Mouse (Mus musculus) limb, embryonic 12.5 days (tissue): Measurements from ENCODE around the gene Urad. TPM values are rescaled to one million over a fixed set of nuclear protein-coding genes. Genes with fewer than 3 reads are reported as not detected.

Source experiments
- ATAC-seq: fragments of 200-750 bp; cut with Nextera tagmentation; 2 replicates; pipeline ENCODE4 v1.8.0; 2017; ENCODE audit warnings: low read depth, moderate TSS enrichment; ENCODE audit not compliant: insufficient number of reproducible peaks, insufficient read depth, low FRiP score, low TSS enrichment
- H3K27ac ChIP-seq: fragments of 300-500 bp; sonication (generic); 2 replicates; pipeline ENCODE4 v1.5.1; 2016; ENCODE audit warnings: mild to moderate bottlenecking, moderate library complexity
- H3K27me3 ChIP-seq: fragments of 300-500 bp; sonication (generic); 2 replicates; pipeline ENCODE4 v1.6.1; 2016; ENCODE audit warnings: mild to moderate bottlenecking, moderate library complexity
- H3K36me3 ChIP-seq: fragments of 300-500 bp; sonication (generic); 2 replicates; pipeline ENCODE4 v1.6.1; 2016; ENCODE audit warnings: mild to moderate bottlenecking, moderate library complexity
- H3K4me1 ChIP-seq: fragments of 300-500 bp; sonication (generic); replicated peaks from 2 replicates; pipeline ENCODE4 v1.6.1; 2016
- H3K4me2 ChIP-seq: fragments of 300-500 bp; sonication (generic); 2 replicates; pipeline ENCODE4 v1.6.1; 2016; ENCODE audit warnings: mild to moderate bottlenecking, moderate library complexity
- H3K4me3 ChIP-seq: fragments of 300-500 bp; sonication (generic); replicated peaks from 2 replicates; pipeline ENCODE4 v1.5.1; 2016; ENCODE audit warnings: mild to moderate bottlenecking
- H3K9ac ChIP-seq: fragments of 300-500 bp; sonication (generic); replicated peaks from 2 replicates; pipeline ENCODE4 v1.6.1; 2016; ENCODE audit warnings: mild to moderate bottlenecking, moderate library complexity
- H3K9me3 ChIP-seq: fragments of 300-500 bp; sonication (generic); 2 replicates; pipeline ENCODE4 v1.6.1; 2016; ENCODE audit warnings: mild to moderate bottlenecking, moderate library complexity
- WGBS: fragments of 180-500 bp; shearing (Covaris S2); methylation state at CpG from one replicate; pipeline ENCODE4 v1.1.7; 2016; 5-methylcytosine and 5-hydroxymethylcytosine counted together
- polyA plus RNA-seq: library from polyadenylated mRNA; unstranded; fragments of >200 nt; fragmentation: Nextera tagmentation; extraction: Ambion mirVana; gene quantifications from 2 replicates; pipeline ENCODE4 v1.2.1, GENCODE M21; 2016

The Urad gene
- polyA plus RNA-seq, 1 experiment from 2014 or later, result not detected

GRCm38 (mm10) chr5:147299255-147300000 is 22.8 kb downstream of the Urad start:
- peaks cover 95% of the 10 kb centered on the region for H3K27me3 ChIP-seq
- no peak overlapping the region for H3K9ac ChIP-seq
- peaks cover 22% of the 10 kb centered on the region for H3K4me1 ChIP-seq
- H3K9me3 ChIP-seq, result no peaks in the 10 kb centered on the region
- no peaks in the 10 kb centered on the region for H3K36me3 ChIP-seq
- H3K4me3 ChIP-seq, result peak overlapping the region; percentile 32
- WGBS, result 1% methylated on average over 41 of the region's 41 CpGs
- H3K4me2 ChIP-seq, result peak overlapping the region; percentile 54
- no peak overlapping the region for H3K27ac ChIP-seq
- ATAC-seq, result peak; percentile 52; the same call in 1 of the 2 replicates

- Histone ChIP-seq H3K27ac (no peak overlapping the region), H3K36me3 (no peaks in the 10 kb centered on the region), H3K4me1 (peaks cover 27% of the 10 kb centered on the region), H3K4me3 (no peak overlapping the region), H3K9me3 (peaks cover 5% of the 10 kb centered on the region; the same call in 1 of the 2 replicates), H3K27me3 (peaks cover 95% of the 10 kb centered on the region), H3K9ac (no peak overlapping the region), H3K4me2 (no peak overlapping the region)
- WGBS, result 66% methylated on average over 5 of the region's 5 CpGs
- no peak for ATAC-seq
Observed at GRCm38 (mm10) chr5:147297249-147297648, 25.0 kb downstream of the Urad start.

- Histone ChIP-seq H3K27me3 (peaks cover 76% of the 10 kb centered on the region), H3K4me3 (no peak overlapping the region), H3K9ac (no peak overlapping the region), H3K4me1 (peaks cover 9% of the 10 kb centered on the region; the same call in 1 of the 2 replicates), H3K4me2 (no peak overlapping the region), H3K9me3 (peaks cover 5% of the 10 kb centered on the region; the same call in 1 of the 2 replicates), H3K36me3 (no peaks in the 10 kb centered on the region), H3K27ac (no peak overlapping the region)
- no peak for ATAC-seq
- WGBS, result 22% methylated on average over 20 of the region's 20 CpGs
Observed at GRCm38 (mm10) chr5:147294121-147294520, 28.1 kb downstream of the Urad start.

- Histone ChIP-seq H3K4me1 (peaks cover 9% of the 10 kb centered on the region; the same call in 1 of the 2 replicates), H3K4me3 (no peak overlapping the region), H3K27ac (no peak overlapping the region), H3K36me3 (no peaks in the 10 kb centered on the region), H3K9me3 (peaks cover 5% of the 10 kb centered on the region; the same call in 1 of the 2 replicates), H3K9ac (no peak overlapping the region), H3K4me2 (no peak overlapping the region), H3K27me3 (peaks cover 69% of the 10 kb centered on the region)
- peak; percentile 80 for ATAC-seq
- WGBS, result 19% methylated on average over 16 of the region's 18 CpGs
Observed at GRCm38 (mm10) chr5:147293127-147293910, 28.9 kb downstream of the Urad start.

GRCm38 (mm10) chr5:147292506-147293120 is 29.6 kb downstream of the Urad start:
- Histone ChIP-seq H3K9ac (no peak overlapping the region), H3K9me3 (peaks cover 5% of the 10 kb centered on the region; the same call in 1 of the 2 replicates), H3K27me3 (peaks cover 63% of the 10 kb centered on the region), H3K4me2 (no peak overlapping the region), H3K27ac (no peak overlapping the region), H3K4me1 (peaks cover 9% of the 10 kb centered on the region; the same call in 1 of the 2 replicates), H3K4me3 (no peak overlapping the region), H3K36me3 (no peaks in the 10 kb centered on the region)
- WGBS, result 32% methylated on average over 13 of the region's 13 CpGs
- ATAC-seq, result no peak

GRCm38 (mm10) chr5:147291764-147292505 is 30.3 kb downstream of the Urad start:
- 34% methylated on average over 16 of the region's 16 CpGs for WGBS
- no peak for ATAC-seq
- Histone ChIP-seq H3K9ac (no peak overlapping the region), H3K27me3 (peaks cover 60% of the 10 kb centered on the region), H3K4me1 (peaks cover 9% of the 10 kb centered on the region; the same call in 1 of the 2 replicates), H3K4me2 (no peak overlapping the region), H3K9me3 (peaks cover 5% of the 10 kb centered on the region; the same call in 1 of the 2 replicates), H3K4me3 (no peak overlapping the region), H3K27ac (no peak overlapping the region), H3K36me3 (no peaks in the 10 kb centered on the region)

- no peaks in the 10 kb centered on the region for H3K36me3 ChIP-seq
- peaks cover 65% of the 10 kb centered on the region for H3K27me3 ChIP-seq
- H3K9me3 ChIP-seq, result no peaks in the 10 kb centered on the region
- no peak overlapping the region for H3K27ac ChIP-seq
- H3K4me3 ChIP-seq, result no peak overlapping the region
- no peaks in the 10 kb centered on the region for H3K4me1 ChIP-seq
- 77% methylated on average over 4 of the region's 4 CpGs for WGBS
- no peak for ATAC-seq
- H3K4me2 ChIP-seq, result no peak overlapping the region
- no peak overlapping the region for H3K9ac ChIP-seq
Observed at GRCm38 (mm10) chr5:147284365-147284764, 37.9 kb downstream of the Urad start.

GRCm38 (mm10) chr5:147277547-147277925 is 44.7 kb downstream of the Urad start:
- under 1% methylated on average over 13 of the region's 13 CpGs for WGBS
- H3K36me3 ChIP-seq, result no peaks in the 10 kb centered on the region
- no peak for ATAC-seq

GRCm38 (mm10) chr5:147276701-147277546 is 45.3 kb downstream of the Urad start:
- Histone ChIP-seq H3K4me3 (no peak overlapping the region), H3K36me3 (no peaks in the 10 kb centered on the region), H3K27me3 (peaks cover 96% of the 10 kb centered on the region), H3K27ac (no peak overlapping the region), H3K9ac (no peak overlapping the region), H3K4me1 (peaks cover 4% of the 10 kb centered on the region; the same call in 1 of the 2 replicates), H3K9me3 (no peaks in the 10 kb centered on the region), H3K4me2 (no peak overlapping the region)
- WGBS, result 1% methylated on average over 18 of the region's 18 CpGs
- ATAC-seq, result no peak

More at GRCm38 (mm10) chr5:147277547-147277925, 44.7 kb downstream of the Urad start:
- Histone ChIP-seq H3K27me3 (peaks cover 96% of the 10 kb centered on the region), H3K4me3 (no peak overlapping the region), H3K4me2 (no peak overlapping the region), H3K9ac (no peak overlapping the region), H3K9me3 (no peaks in the 10 kb centered on the region), H3K27ac (no peak overlapping the region), H3K4me1 (peaks cover 4% of the 10 kb centered on the region; the same call in 1 of the 2 replicates)

- ATAC-seq, result no peak
- Histone ChIP-seq H3K27ac (no peak overlapping the region), H3K9ac (no peak overlapping the region), H3K4me3 (no peak overlapping the region), H3K36me3 (no peaks in the 10 kb centered on the region), H3K9me3 (no peaks in the 10 kb centered on the region), H3K4me1 (peaks cover 4% of the 10 kb centered on the region; the same call in 1 of the 2 replicates), H3K27me3 (peaks cover 96% of the 10 kb centered on the region), H3K4me2 (no peak overlapping the region)
- 13% methylated on average over 3 of the region's 3 CpGs for WGBS
Observed at GRCm38 (mm10) chr5:147275761-147276160, 46.5 kb downstream of the Urad start.
